Mouse (Mus musculus): ENCODE results near the gene Cela3b. TPM values are rescaled to one million over a fixed set of nuclear protein-coding genes. Genes with fewer than 3 reads are reported as not detected.

Gene Cela3b
- polyA plus RNA-seq, 1 experiment from 2014 or later, result not detected

- Histone ChIP-seq H3K4me3 (ENCODE audit: low read length) (no peak overlapping the region), H3K9me3 (ENCODE audit: control insufficient read depth, low read length) (no peaks in the 10 kb centered on the region), H3K4me2 (ENCODE audit: low read length) (no peak overlapping the region), H3K9ac (ENCODE audit: low read depth, low read length) (no peak overlapping the region), H3K27me3 (replicated peaks; ENCODE audit: control insufficient read depth, insufficient read depth, low read length) (no peaks in the 10 kb centered on the region), H3K27ac (ENCODE audit: low read depth, low read length) (no peak overlapping the region), H3K36me3 (ENCODE audit: control insufficient read depth, insufficient read depth, low read length) (no peaks in the 10 kb centered on the region), H3K4me1 (ENCODE audit: control insufficient read depth, insufficient read depth, low read depth, low read length) (peaks cover 5% of the 10 kb centered on the region)
- 74% methylated on average over 4 of the region's 4 CpGs for WGBS
- no peak for ATAC-seq
Observed at GRCm38 (mm10) chr4:137466991-137467390, 36.7 kb upstream of the Cela3b start.

GRCm38 (mm10) chr4:137465125-137465787, 34.9 kb upstream of the Cela3b start:
- Histone ChIP-seq H3K27me3 (replicated peaks; ENCODE audit: control insufficient read depth, insufficient read depth, low read length) (no peaks in the 10 kb centered on the region), H3K36me3 (ENCODE audit: control insufficient read depth, insufficient read depth, low read length) (no peaks in the 10 kb centered on the region), H3K4me1 (ENCODE audit: control insufficient read depth, insufficient read depth, low read depth, low read length) (peaks cover 5% of the 10 kb centered on the region), H3K4me3 (ENCODE audit: low read length) (no peak overlapping the region), H3K9me3 (ENCODE audit: control insufficient read depth, low read length) (no peaks in the 10 kb centered on the region), H3K4me2 (ENCODE audit: low read length) (no peak overlapping the region), H3K27ac (ENCODE audit: low read depth, low read length) (no peak overlapping the region), H3K9ac (ENCODE audit: low read depth, low read length) (no peak overlapping the region)
- ATAC-seq, result no peak
- 63% methylated on average over 13 of the region's 13 CpGs for WGBS

- no peak overlapping the region for H3K9ac ChIP-seq (ENCODE audit: low read depth, low read length)
- H3K4me1 ChIP-seq (ENCODE audit: control insufficient read depth, insufficient read depth, low read depth, low read length), result no peaks in the 10 kb centered on the region
- H3K4me2 ChIP-seq (ENCODE audit: low read length), result no peak overlapping the region
- no peaks in the 10 kb centered on the region for H3K9me3 ChIP-seq (ENCODE audit: control insufficient read depth, low read length)
- H3K27me3 ChIP-seq (replicated peaks; ENCODE audit: control insufficient read depth, insufficient read depth, low read length), result no peaks in the 10 kb centered on the region
- H3K4me3 ChIP-seq (ENCODE audit: low read length), result no peak overlapping the region
- no peak overlapping the region for H3K27ac ChIP-seq (ENCODE audit: low read depth, low read length)
- 93% methylated on average over 16 of the region's 16 CpGs for WGBS
- no peaks in the 10 kb centered on the region for H3K36me3 ChIP-seq (ENCODE audit: control insufficient read depth, insufficient read depth, low read length)
- ATAC-seq, result no peak
Observed at GRCm38 (mm10) chr4:137461981-137462690, 31.8 kb upstream of the Cela3b start.

GRCm38 (mm10) chr4:137461217-137461616, 30.9 kb upstream of the Cela3b start:
- WGBS, result 72% methylated on average over 4 of the region's 4 CpGs
- H3K27me3 ChIP-seq (replicated peaks; ENCODE audit: control insufficient read depth, insufficient read depth, low read length), result no peaks in the 10 kb centered on the region
- no peaks in the 10 kb centered on the region for H3K4me1 ChIP-seq (ENCODE audit: control insufficient read depth, insufficient read depth, low read depth, low read length)
- no peak overlapping the region for H3K4me2 ChIP-seq (ENCODE audit: low read length)
- no peak overlapping the region for H3K27ac ChIP-seq (ENCODE audit: low read depth, low read length)
- no peaks in the 10 kb centered on the region for H3K36me3 ChIP-seq (ENCODE audit: control insufficient read depth, insufficient read depth, low read length)
- H3K4me3 ChIP-seq (ENCODE audit: low read length), result no peak overlapping the region
- H3K9ac ChIP-seq (ENCODE audit: low read depth, low read length), result no peak overlapping the region
- ATAC-seq, result no peak
- H3K9me3 ChIP-seq (ENCODE audit: control insufficient read depth, low read length), result no peaks in the 10 kb centered on the region

- Histone ChIP-seq H3K27me3 (replicated peaks; ENCODE audit: control insufficient read depth, insufficient read depth, low read length) (no peaks in the 10 kb centered on the region), H3K4me2 (ENCODE audit: low read length) (no peak overlapping the region), H3K4me1 (ENCODE audit: control insufficient read depth, insufficient read depth, low read depth, low read length) (no peaks in the 10 kb centered on the region), H3K36me3 (ENCODE audit: control insufficient read depth, insufficient read depth, low read length) (no peaks in the 10 kb centered on the region), H3K4me3 (ENCODE audit: low read length) (no peak overlapping the region), H3K27ac (ENCODE audit: low read depth, low read length) (no peak overlapping the region), H3K9me3 (ENCODE audit: control insufficient read depth, low read length) (no peaks in the 10 kb centered on the region), H3K9ac (ENCODE audit: low read depth, low read length) (no peak overlapping the region)
- WGBS, result 59% methylated on average over 14 of the region's 14 CpGs
- ATAC-seq, result no peak
Observed at GRCm38 (mm10) chr4:137460676-137461075, 30.3 kb upstream of the Cela3b start.

- Histone ChIP-seq H3K9me3 (ENCODE audit: control insufficient read depth, low read length) (no peaks in the 10 kb centered on the region), H3K4me1 (ENCODE audit: control insufficient read depth, insufficient read depth, low read depth, low read length) (no peaks in the 10 kb centered on the region), H3K4me2 (ENCODE audit: low read length) (no peak overlapping the region), H3K27ac (ENCODE audit: low read depth, low read length) (no peak overlapping the region), H3K9ac (ENCODE audit: low read depth, low read length) (no peak overlapping the region), H3K4me3 (ENCODE audit: low read length) (no peak overlapping the region), H3K36me3 (ENCODE audit: control insufficient read depth, insufficient read depth, low read length) (no peaks in the 10 kb centered on the region), H3K27me3 (replicated peaks; ENCODE audit: control insufficient read depth, insufficient read depth, low read length) (no peaks in the 10 kb centered on the region)
- WGBS, result 77% methylated on average over 5 of the region's 5 CpGs
- ATAC-seq, result no peak
Observed at GRCm38 (mm10) chr4:137458861-137459260, 28.5 kb upstream of the Cela3b start.

GRCm38 (mm10) chr4:137458310-137458709, 28.0 kb upstream of the Cela3b start:
- no peak overlapping the region for H3K4me2 ChIP-seq (ENCODE audit: low read length)
- 78% methylated on average over 9 of the region's 9 CpGs for WGBS

GRCm38 (mm10) chr4:137457292-137457691, 27.0 kb upstream of the Cela3b start:
- no peaks in the 10 kb centered on the region for H3K4me1 ChIP-seq (ENCODE audit: control insufficient read depth, insufficient read depth, low read depth, low read length)
- ATAC-seq, result no peak
- H3K4me3 ChIP-seq (ENCODE audit: low read length), result no peak overlapping the region
- H3K27me3 ChIP-seq (replicated peaks; ENCODE audit: control insufficient read depth, insufficient read depth, low read length), result no peaks in the 10 kb centered on the region
- H3K9ac ChIP-seq (ENCODE audit: low read depth, low read length), result no peak overlapping the region
- H3K36me3 ChIP-seq (ENCODE audit: control insufficient read depth, insufficient read depth, low read length), result no peaks in the 10 kb centered on the region
- no peaks in the 10 kb centered on the region for H3K9me3 ChIP-seq (ENCODE audit: control insufficient read depth, low read length)
- H3K27ac ChIP-seq (ENCODE audit: low read depth, low read length), result no peak overlapping the region
- no peak overlapping the region for H3K4me2 ChIP-seq (ENCODE audit: low read length)
- WGBS, result 81% methylated on average over 4 of the region's 4 CpGs

More at GRCm38 (mm10) chr4:137458310-137458709, 28.0 kb upstream of the Cela3b start:
- no peak for ATAC-seq
- Histone ChIP-seq H3K27me3 (replicated peaks; ENCODE audit: control insufficient read depth, insufficient read depth, low read length) (no peaks in the 10 kb centered on the region), H3K9me3 (ENCODE audit: control insufficient read depth, low read length) (no peaks in the 10 kb centered on the region), H3K36me3 (ENCODE audit: control insufficient read depth, insufficient read depth, low read length) (no peaks in the 10 kb centered on the region), H3K4me1 (ENCODE audit: control insufficient read depth, insufficient read depth, low read depth, low read length) (no peaks in the 10 kb centered on the region), H3K9ac (ENCODE audit: low read depth, low read length) (no peak overlapping the region), H3K4me3 (ENCODE audit: low read length) (no peak overlapping the region), H3K27ac (ENCODE audit: low read depth, low read length) (no peak overlapping the region)

- Histone ChIP-seq H3K27me3 (replicated peaks; ENCODE audit: control insufficient read depth, insufficient read depth, low read length) (no peaks in the 10 kb centered on the region), H3K9me3 (ENCODE audit: control insufficient read depth, low read length) (no peaks in the 10 kb centered on the region), H3K27ac (ENCODE audit: low read depth, low read length) (no peak overlapping the region), H3K9ac (ENCODE audit: low read depth, low read length) (no peak overlapping the region), H3K4me3 (ENCODE audit: low read length) (no peak overlapping the region), H3K36me3 (ENCODE audit: control insufficient read depth, insufficient read depth, low read length) (no peaks in the 10 kb centered on the region), H3K4me1 (ENCODE audit: control insufficient read depth, insufficient read depth, low read depth, low read length) (no peaks in the 10 kb centered on the region), H3K4me2 (ENCODE audit: low read length) (no peak overlapping the region)
- no peak for ATAC-seq
- 83% methylated on average over 12 of the region's 12 CpGs for WGBS
Observed at GRCm38 (mm10) chr4:137456581-137456980, 26.2 kb upstream of the Cela3b start.
